Mouse (Mus musculus) left cerebral cortex, adult 8-10 months (tissue): ENCODE results near the gene Cyb5d1. TPM values are rescaled to one million over a fixed set of nuclear protein-coding genes. Genes with fewer than 3 reads are reported as not detected.
"Not testable (repeated sequence)": the region's sequence is repeated elsewhere in the genome, so short reads cannot be mapped to it uniquely, and the experiment has no call there.

Source experiments
- DNase-seq, 2 experiments: peaks; one replicate each; pipeline ENCODE4 v3.0.0; 2022; ENCODE audit warnings: low spot score in 2 of 2
- total RNA-seq, 4 experiments: library from RNA; stranded (reverse); gene quantifications; 2 replicates each; pipeline ENCODE4 v1.2.4; 2022

Cyb5d1 gene
- total RNA-seq, 4 experiments from 2014 or later = 38.0 to 43.7 (median 42.5) TPM

- peak in 1 of 2 experiments; percentile 13 for DNase-seq
These were observed 9.4 kb upstream of the Cyb5d1 start for GRCm38 (mm10) chr11:69404595-69405396.

GRCm38 (mm10) chr11:69403691-69404594 lies 8.5 kb upstream of the Cyb5d1 start:
- DNase-seq = peak in 1 of 2 experiments; percentile 14

DNA sequence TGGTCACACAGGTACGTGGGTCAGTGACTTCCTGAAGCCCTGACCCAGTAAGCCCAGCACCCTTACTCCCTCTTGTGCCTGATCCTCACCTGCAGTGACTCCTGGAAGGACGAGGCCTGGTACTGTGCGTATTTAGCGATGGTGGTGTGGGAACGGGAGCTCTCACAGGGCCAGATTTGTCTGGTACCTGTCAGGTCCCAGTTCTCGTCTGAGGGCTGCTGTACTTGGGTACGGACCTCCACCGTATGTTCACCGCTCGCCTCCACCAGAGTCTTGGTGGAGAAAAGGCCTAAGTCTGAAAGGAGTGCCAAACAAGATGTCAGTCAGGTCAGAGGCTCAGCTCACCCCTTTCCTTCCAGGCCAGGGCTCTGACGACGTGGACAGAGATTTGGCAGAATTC lies 6.6 kb upstream of the Cyb5d1 start:
- DNase-seq = no peak

- peak in 1 of 2 experiments; percentile 92 for DNase-seq
These were observed 5.8 kb upstream of the Cyb5d1 start for GRCm38 (mm10) chr11:69401210-69401637.

GRCm38 (mm10) chr11:69400083-69400850 lies 4.8 kb upstream of the Cyb5d1 start:
- DNase-seq = peak in 1 of 2 experiments; percentile 30

- peak in 1 of 2 experiments; percentile 34 for DNase-seq
These were observed 4.0 kb upstream of the Cyb5d1 start for GRCm38 (mm10) chr11:69399201-69400082.

GRCm38 (mm10) chr11:69398486-69399200 lies 3.2 kb upstream of the Cyb5d1 start:
- peak in 1 of 2 experiments; percentile 21 for DNase-seq

- peak in 1 of 2 experiments; percentile 33 for DNase-seq
These were observed 2.6 kb upstream of the Cyb5d1 start, which contains the start of gene Tmem88 for GRCm38 (mm10) chr11:69398059-69398458. TSS of gene Tmem88 (minus strand) at chr11:69398234.

- DNase-seq = peak in 1 of 2 experiments; percentile 30
These were observed 2.2 kb upstream of the Cyb5d1 start for GRCm38 (mm10) chr11:69397581-69398057.

DNA sequence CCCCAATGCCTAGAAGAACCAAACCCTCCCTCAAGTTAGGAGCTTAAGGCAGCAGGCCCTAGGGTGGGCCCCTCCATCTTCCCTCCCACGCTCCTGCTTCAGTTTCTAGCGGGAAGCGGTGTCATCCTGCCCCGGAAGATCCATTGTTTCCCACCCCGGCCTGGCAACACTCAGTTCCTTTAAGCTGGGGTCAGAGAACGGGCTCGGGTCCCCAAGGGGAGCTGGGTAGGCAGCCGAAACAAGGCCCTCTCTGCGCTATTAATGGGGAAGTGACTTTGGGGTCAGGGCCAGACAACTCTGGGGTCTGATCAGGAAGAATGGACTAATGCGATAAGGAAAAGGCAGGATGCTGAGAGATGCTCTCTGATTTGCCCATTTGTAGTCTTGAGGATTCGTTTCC lies 1.3 kb upstream of the Cyb5d1 start:
- peak in 1 of 2 experiments; percentile 37 for DNase-seq

GRCm38 (mm10) chr11:69395634-69396373 lies 373 bp upstream of the Cyb5d1 start:
- DNase-seq = peak; percentile 94 to 98

DNA sequence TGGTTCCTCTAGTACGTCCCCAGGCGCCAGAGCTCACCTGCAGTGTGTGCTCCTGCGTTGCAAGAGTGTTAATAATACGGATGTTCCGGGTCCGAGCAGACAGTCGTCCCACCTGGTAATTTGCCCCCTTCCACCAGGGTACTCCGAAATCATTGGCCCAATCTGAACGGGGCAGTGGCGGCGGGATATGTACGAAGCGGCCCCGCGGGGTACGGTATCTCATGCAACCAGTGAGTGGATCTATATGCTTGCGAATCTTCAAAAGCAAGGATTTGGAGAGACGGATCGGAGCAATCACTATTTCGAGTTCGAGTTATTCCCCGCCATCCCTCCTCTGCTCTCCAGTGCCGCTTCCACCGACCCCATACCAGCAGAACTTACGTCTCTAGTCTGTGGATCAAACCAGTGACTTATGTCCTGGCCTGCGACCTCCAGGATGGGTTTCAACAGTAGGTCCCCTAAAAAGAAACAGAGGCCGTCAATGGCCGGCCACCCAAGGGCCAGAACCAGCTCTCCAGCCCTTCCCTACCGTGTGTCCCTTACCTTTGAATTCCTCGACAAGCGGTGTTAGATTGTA lies 752 bp downstream of the Cyb5d1 start:
- DNase-seq = not testable (repeated sequence)

DNA sequence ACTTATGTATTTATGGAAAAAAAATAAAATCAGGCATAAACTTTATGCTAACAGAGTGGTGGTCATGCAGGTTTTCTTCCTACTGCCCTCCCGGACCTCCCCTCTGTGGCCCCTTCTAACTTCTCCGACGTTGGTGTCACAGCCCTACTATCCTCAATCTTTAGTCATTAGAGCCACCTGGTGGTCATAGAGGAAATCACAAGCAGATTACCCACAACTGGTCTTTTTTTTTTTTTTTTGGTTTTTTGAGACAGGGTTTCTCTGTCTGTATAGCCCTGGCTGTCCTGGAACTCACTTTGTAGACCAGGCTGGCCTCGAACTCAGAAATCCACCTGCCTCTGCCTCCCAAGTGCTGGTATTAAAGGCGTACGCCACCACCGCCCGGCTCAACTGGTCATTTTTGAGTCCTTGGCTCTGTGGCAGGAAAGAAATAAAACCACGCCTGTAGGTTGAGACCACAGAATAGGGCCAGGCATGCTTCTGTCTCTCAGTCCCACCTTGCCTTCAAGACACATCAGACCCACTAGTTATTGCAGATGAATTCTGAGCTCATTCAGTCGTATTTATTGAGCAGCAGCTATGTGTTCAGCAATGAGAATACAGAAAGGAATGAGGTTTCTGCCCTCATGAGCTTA lies 4.9 kb downstream of the Cyb5d1 start:
- DNase-seq = peak; percentile 26 to 27

DNA sequence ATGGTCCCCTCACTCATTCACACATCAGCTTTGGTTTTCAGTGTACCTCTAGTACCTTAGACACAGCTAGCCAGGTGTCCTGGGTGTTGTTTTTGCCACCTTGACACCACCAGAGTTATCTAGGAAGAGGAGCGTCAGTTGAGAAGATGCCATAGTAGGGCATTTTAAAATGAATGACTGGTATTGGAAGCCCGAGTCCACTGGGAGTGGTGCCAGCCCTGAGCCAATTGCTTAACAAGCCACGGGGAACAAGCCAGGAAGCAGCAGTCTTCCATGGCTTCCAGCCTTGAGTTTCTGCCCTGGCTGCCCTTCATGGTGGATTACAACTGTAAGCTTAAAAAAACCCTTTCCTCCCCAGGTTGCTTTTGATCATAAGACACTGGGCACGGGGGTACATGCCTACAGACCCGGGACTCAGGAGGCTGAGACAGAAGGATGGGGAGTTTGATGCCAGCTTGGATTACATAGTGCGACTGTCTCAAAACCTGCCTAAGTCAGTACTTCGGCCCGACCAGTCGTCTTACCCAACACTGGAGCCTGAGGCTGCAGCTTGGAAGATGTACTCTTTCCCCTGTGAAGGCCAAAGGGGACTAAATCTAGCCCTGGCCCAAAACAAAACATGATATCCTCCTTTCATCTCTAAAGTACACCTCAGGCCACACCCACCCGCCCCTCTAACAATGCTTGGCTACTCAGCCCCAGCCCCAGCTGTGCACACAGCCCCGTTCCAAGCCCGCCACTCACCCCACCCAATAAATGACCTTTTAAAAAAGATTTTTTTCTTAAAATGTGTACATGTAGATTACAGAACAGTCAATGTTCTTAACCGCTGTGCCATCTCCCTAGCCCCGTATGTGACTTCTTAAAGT lies 5.7 kb downstream of the Cyb5d1 start:
- peak in 1 of 2 experiments; percentile 28 for DNase-seq

- DNase-seq = no peak
These were observed 6.8 kb downstream of the Cyb5d1 start for GRCm38 (mm10) chr11:69388680-69389079.

DNA sequence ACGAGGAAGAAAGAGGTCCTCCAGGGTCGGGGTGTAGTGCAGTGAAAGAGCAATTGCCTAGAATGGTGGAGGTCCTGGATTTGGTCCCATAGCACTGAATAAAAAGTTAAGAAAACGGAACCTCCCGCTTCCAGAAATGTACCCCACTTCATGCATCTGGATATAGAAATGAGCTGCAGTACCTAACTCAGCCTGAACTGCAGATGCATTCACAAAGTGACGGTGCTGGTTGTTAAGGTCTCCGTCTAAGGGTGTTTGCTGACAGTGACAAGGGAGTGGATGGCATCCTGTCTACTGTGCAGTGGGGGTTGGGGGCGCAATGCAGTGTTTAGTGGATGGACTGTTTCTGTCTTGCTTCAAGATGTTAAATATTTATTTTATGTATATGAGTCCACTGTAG lies 8.7 kb downstream of the Cyb5d1 start:
- no peak for DNase-seq

DNA sequence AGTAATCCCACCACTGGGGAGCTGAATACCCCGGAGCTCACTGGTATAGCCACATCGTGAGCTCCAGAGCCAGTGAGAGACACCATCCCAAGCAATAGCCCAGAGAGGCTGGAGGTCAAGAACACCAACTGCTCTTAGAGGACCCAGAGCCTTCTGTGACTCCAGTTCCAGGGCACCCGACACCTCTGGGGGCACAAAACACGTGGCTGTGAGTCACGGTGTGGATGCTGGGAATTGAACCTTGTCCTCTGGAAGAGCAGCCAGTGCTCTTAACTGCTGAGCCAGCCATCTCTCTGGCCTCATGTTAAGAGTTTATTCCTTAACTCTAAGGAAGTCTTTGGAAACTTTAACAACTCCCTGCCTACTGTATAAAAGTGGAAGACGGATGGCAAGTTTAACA lies 10.5 kb downstream of the Cyb5d1 start:
- DNase-seq = no peak
